Mouse (Mus musculus) lung, embryonic 16.5 days (tissue): Measurements from ENCODE around the gene Foxi1. TPM values are rescaled to one million over a fixed set of nuclear protein-coding genes. Genes with fewer than 3 reads are reported as not detected.
"Not testable (repeated sequence)": the region's sequence is repeated elsewhere in the genome, so short reads cannot be mapped to it uniquely, and the experiment has no call there.

ENCODE experiments used
- ATAC-seq: fragments of 200-750 bp; cut with Nextera tagmentation; 2 replicates; pipeline ENCODE4 v1.8.0; 2017; ENCODE audit warnings: low read depth, mild to moderate bottlenecking, moderate library complexity
- H3K27ac ChIP-seq: fragments of 300-500 bp; sonication (generic); 2 replicates; pipeline ENCODE4 v1.5.1; 2014; ENCODE audit warnings: mild to moderate bottlenecking, control low read depth, low read length
- H3K27me3 ChIP-seq: fragments of 300-500 bp; sonication (generic); 2 replicates; pipeline ENCODE4 v1.6.1; 2014; ENCODE audit warnings: low read depth, low read length, mixed read lengths; ENCODE audit not compliant: control insufficient read depth, insufficient read depth
- H3K36me3 ChIP-seq: fragments of 300-500 bp; sonication (generic); 2 replicates; pipeline ENCODE4 v1.6.1; 2014; ENCODE audit warnings: low read length; ENCODE audit not compliant: control insufficient read depth, insufficient read depth
- H3K4me1 ChIP-seq: fragments of 300-500 bp; sonication (generic); replicated peaks from 2 replicates; pipeline ENCODE4 v1.6.1; 2014; ENCODE audit warnings: low read length, mixed read lengths; ENCODE audit not compliant: control insufficient read depth, insufficient read depth
- H3K4me2 ChIP-seq: fragments of 300-500 bp; sonication (generic); 2 replicates; pipeline ENCODE4 v1.6.1; 2014; ENCODE audit warnings: low read depth, low read length, control low read depth
- H3K4me3 ChIP-seq: fragments of 300-500 bp; sonication (generic); 2 replicates; pipeline ENCODE4 v1.5.1; 2014; ENCODE audit warnings: mild to moderate bottlenecking, low read length, control low read depth
- H3K9ac ChIP-seq: fragments of 300-500 bp; sonication (generic); 2 replicates; pipeline ENCODE4 v1.6.1; 2014; ENCODE audit warnings: low read length, control low read depth
- H3K9me3 ChIP-seq: fragments of 300-500 bp; sonication (generic); 2 replicates; pipeline ENCODE4 v1.6.1; 2016; ENCODE audit warnings: low read length; ENCODE audit not compliant: control insufficient read depth
- WGBS: fragments of 180-500 bp; shearing (Covaris S2); extraction: QIAGEN DNeasy Blood & Tissue Kit; methylation state at CpG from one replicate; pipeline ENCODE4 v1.1.7; 2014; 5-methylcytosine and 5-hydroxymethylcytosine counted together
- polyA plus RNA-seq: library from polyadenylated mRNA; unstranded; fragments of >200 nt; fragmentation: Nextera tagmentation; extraction: Ambion mirVana; gene quantifications from 2 replicates; pipeline ENCODE4 v1.2.1, GENCODE M21; 2015

The Foxi1 gene
- not detected in 2 replicates for polyA plus RNA-seq

DNA sequence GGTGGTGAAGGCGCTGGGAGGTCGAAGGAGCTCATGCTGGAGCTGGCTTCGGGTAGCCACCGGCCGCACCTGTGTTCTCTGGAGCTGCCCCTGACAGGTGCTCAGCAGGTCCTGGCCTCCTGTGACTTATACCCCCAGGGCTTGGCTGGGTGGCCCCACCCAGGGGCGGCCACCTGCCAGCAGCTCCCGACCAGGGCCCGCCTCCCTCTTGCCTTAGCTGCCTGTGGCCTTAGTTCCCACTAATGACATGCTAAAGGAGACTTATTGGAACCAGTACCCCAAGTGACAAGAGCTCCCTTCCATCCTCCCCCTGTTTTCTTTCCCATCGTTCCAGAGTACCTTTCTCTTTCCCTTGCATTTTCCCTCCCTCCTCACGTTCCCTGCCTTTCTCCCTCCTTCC, at the start of gene Foxi1:
Foxi1 (minus strand) TSS at position 101 of the 400 bp plus-strand sequence.
- H3K27ac ChIP-seq = no peak within 1 kb of the TSS
- 77% methylated on average over 10 of the region's 10 CpGs for WGBS
- ATAC-seq = no peak
- H3K36me3 ChIP-seq = no peaks in the 10 kb centered on the region
- no peaks in the 10 kb centered on the region for H3K4me1 ChIP-seq
- H3K27me3 ChIP-seq = no peaks in the 10 kb centered on the region
- H3K4me3 ChIP-seq = no peak within 1 kb of the TSS
- no peak within 1 kb of the TSS for H3K4me2 ChIP-seq
- no peaks in the 10 kb centered on the region for H3K9me3 ChIP-seq
- no peak within 1 kb of the TSS for H3K9ac ChIP-seq

DNA sequence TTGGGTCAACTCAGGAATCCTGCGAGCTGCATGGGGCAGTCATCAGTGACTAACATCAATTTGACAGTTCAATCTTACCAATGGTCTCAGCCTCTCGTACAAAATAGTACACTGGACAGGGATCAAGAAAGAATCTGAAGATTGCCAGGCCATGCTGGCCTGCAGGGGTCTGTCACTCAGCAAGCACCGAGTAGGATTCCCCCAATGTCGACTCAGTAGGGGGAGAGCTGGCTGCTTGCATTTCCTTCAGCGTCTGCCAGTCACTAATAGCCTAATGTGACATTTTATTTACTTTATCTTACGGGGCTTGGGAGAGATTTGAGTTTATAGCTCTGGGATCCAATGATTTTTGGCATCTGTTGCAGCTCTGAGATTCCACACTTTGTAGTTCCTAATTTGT, 35.1 kb upstream of the Foxi1 start:
- no peak overlapping the region for H3K4me2 ChIP-seq
- no peak overlapping the region for H3K9ac ChIP-seq
- peak; percentile 83 for ATAC-seq
- H3K4me3 ChIP-seq = no peak overlapping the region
- 25% methylated on average over 6 of the region's 6 CpGs for WGBS
- no peaks in the 10 kb centered on the region for H3K27me3 ChIP-seq
- H3K27ac ChIP-seq = no peak overlapping the region
- no peaks in the 10 kb centered on the region for H3K9me3 ChIP-seq
- H3K4me1 ChIP-seq = no peaks in the 10 kb centered on the region; the same call in 1 of the 2 replicates
- no peaks in the 10 kb centered on the region for H3K36me3 ChIP-seq

- H3K9ac ChIP-seq = no peak overlapping the region
- H3K9me3 ChIP-seq = no peaks in the 10 kb centered on the region
- no peaks in the 10 kb centered on the region; the same call in 1 of the 2 replicates for H3K4me1 ChIP-seq
- H3K27me3 ChIP-seq = no peaks in the 10 kb centered on the region
- H3K4me3 ChIP-seq = no peak overlapping the region
- ATAC-seq = no peak
- H3K4me2 ChIP-seq = no peak overlapping the region
- no peak overlapping the region for H3K27ac ChIP-seq
- 97% methylated on average over 1 of the region's 1 CpGs for WGBS
- no peaks in the 10 kb centered on the region for H3K36me3 ChIP-seq
Measured at GRCm38 (mm10) chr11:34240252-34240651, 32.4 kb upstream of the Foxi1 start.

DNA sequence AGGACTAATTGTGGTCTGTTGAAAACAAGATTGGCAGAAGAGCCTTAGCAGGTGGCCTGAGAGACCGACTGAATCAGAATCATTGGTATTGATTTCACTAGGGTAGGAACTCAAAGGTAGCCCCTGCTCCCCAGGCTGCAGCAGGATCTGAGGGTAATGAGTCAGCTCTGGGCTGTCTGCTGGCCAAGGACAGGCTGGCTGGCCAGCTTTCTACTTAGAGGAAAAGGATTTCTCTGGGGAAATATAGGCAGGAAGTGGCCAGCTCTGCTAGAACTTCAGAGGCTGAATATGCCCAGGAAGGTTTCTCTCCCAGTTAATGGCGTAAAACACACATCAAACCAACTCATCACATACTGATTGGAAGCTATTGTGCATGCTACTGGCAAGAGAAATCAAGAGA, 31.8 kb upstream of the Foxi1 start:
- WGBS = 78% methylated on average over 2 of the region's 2 CpGs

GRCm38 (mm10) chr11:34236885-34237284, 29.0 kb upstream of the Foxi1 start:
- Histone ChIP-seq H3K4me1 (no peaks in the 10 kb centered on the region), H3K27ac (no peak overlapping the region), H3K27me3 (no peaks in the 10 kb centered on the region), H3K9ac (no peak overlapping the region), H3K4me3 (no peak overlapping the region), H3K4me2 (no peak overlapping the region), H3K36me3 (no peaks in the 10 kb centered on the region), H3K9me3 (no peaks in the 10 kb centered on the region)
- no peak for ATAC-seq
- 77% methylated on average over 6 of the region's 6 CpGs for WGBS

More for the DNA sequence above, 31.8 kb upstream of the Foxi1 start:
- Histone ChIP-seq H3K9me3 (no peaks in the 10 kb centered on the region), H3K4me3 (no peak overlapping the region), H3K9ac (no peak overlapping the region), H3K27ac (no peak overlapping the region), H3K4me2 (no peak overlapping the region), H3K4me1 (no peaks in the 10 kb centered on the region; the same call in 1 of the 2 replicates), H3K27me3 (no peaks in the 10 kb centered on the region), H3K36me3 (no peaks in the 10 kb centered on the region)
- ATAC-seq = no peak

DNA sequence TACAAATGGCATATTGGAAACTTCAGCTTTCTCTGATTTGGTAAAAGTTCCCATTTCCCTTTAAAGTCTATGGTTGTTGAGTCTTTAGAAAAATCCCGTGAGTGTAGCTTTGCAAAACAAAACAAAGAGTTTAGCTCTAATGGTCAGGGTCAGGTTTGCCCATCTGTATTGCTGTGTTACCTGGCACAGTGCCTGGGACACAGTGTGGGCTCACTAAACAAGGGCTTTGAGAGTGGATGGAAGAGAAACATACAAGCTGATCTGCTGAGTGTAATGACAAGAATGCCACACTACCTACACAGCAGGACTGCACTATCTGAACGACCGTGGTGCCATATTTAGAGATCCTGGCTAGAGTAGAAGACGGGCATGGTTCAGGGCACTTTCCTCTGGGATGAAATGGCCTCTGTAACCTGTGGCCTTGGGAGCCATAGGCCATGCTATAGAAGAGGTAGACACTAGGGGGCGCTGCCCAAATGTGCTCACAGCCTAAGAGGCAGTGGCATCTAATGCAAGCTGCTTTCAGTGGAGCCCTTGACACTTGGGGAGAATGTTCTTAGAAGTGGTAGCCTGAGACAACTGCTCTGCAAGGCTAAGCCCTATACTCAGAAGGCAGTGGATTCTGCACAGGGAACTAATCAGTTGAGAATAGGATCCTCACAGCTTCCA, 28.3 kb upstream of the Foxi1 start:
- 51% methylated on average over 5 of the region's 5 CpGs for WGBS
- Histone ChIP-seq H3K27ac (no peak overlapping the region), H3K9ac (no peak overlapping the region), H3K27me3 (no peaks in the 10 kb centered on the region), H3K4me3 (no peak overlapping the region), H3K4me2 (no peak overlapping the region), H3K36me3 (no peaks in the 10 kb centered on the region), H3K9me3 (no peaks in the 10 kb centered on the region), H3K4me1 (no peaks in the 10 kb centered on the region)
- no peak for ATAC-seq

- whole genome bisulfite sequencing = 33% methylated on average over 6 of the region's 6 CpGs
- no peak overlapping the region for H3K27ac ChIP-seq
- H3K27me3 ChIP-seq = no peaks in the 10 kb centered on the region
- H3K4me2 ChIP-seq = no peak overlapping the region
- no peaks in the 10 kb centered on the region for H3K36me3 ChIP-seq
- H3K9me3 ChIP-seq = no peaks in the 10 kb centered on the region
- H3K4me3 ChIP-seq = no peak overlapping the region
- no peaks in the 10 kb centered on the region for H3K4me1 ChIP-seq
- H3K9ac ChIP-seq = no peak overlapping the region
- ATAC-seq = no peak
Measured at GRCm38 (mm10) chr11:34228758-34229364, 21.0 kb upstream of the Foxi1 start.

- no peak overlapping the region for H3K27ac ChIP-seq
- H3K4me3 ChIP-seq = no peak overlapping the region
- no peaks in the 10 kb centered on the region for H3K27me3 ChIP-seq
- H3K9ac ChIP-seq = no peak overlapping the region
- H3K36me3 ChIP-seq = no peaks in the 10 kb centered on the region
- H3K9me3 ChIP-seq = no peaks in the 10 kb centered on the region
- H3K4me2 ChIP-seq = no peak overlapping the region
- H3K4me1 ChIP-seq = no peaks in the 10 kb centered on the region
- ATAC-seq = no peak
- 33% methylated on average over 1 of the region's 1 CpGs for WGBS
Measured at GRCm38 (mm10) chr11:34227180-34227579, 19.3 kb upstream of the Foxi1 start.

- not testable (repeated sequence) for H3K4me2 ChIP-seq, H3K9me3 ChIP-seq, H3K9ac ChIP-seq, H3K36me3 ChIP-seq, H3K4me1 ChIP-seq, H3K27ac ChIP-seq, H3K27me3 ChIP-seq, H3K4me3 ChIP-seq, ATAC-seq
- WGBS = 81% methylated on average over 4 of the region's 4 CpGs
Measured at GRCm38 (mm10) chr11:34220596-34220995, 12.7 kb upstream of the Foxi1 start.
